Mouse (Mus musculus) layer of hippocampus, adult 2 months (tissue): ENCODE data around the gene Rhbdf2. TPM values are rescaled to one million over a fixed set of nuclear protein-coding genes. Genes with fewer than 3 reads are reported as not detected.
"Not testable (repeated sequence)": the region's sequence is repeated elsewhere in the genome, so short reads cannot be mapped to it uniquely, and the experiment has no call there.

Source experiments
- DNase-seq, 2 experiments: peaks; one replicate each; pipeline ENCODE4 v3.0.0; 2022; ENCODE audit warnings: low spot score in 2 of 2
- H3K27ac ChIP-seq: fragments of 200-600 bp; 2 replicates; pipeline ENCODE4 v1.8.1; 2022
- H3K4me3 ChIP-seq: fragments of 200-600 bp; 2 replicates; pipeline ENCODE4 v1.8.1; 2022; ENCODE audit warnings: mild to moderate bottlenecking
- CTCF ChIP-seq: fragments of 200-600 bp; conservative IDR thresholded peaks from 2 replicates; pipeline ENCODE4 v1.8.1; 2022; ENCODE audit warnings: antibody characterized with exemption, mild to moderate bottlenecking, moderate library complexity
- total RNA-seq, 2 experiments: library from RNA; stranded (reverse); gene quantifications; 2 replicates each; pipeline ENCODE4 v1.2.3; 2021

Rhbdf2 gene
- total RNA-seq, 2 experiments from 2014 or later = 1.4 to 1.6 TPM

GRCm38 (mm10) chr11:116617641-116618040, 9.2 kb downstream of the Rhbdf2 start:
- Histone ChIP-seq H3K27ac (no peak overlapping the region), H3K4me3 (no peak overlapping the region)
- no peak for DNase-seq
- TF ChIP-seq CTCF = no peak

- H3K27ac ChIP-seq = peak overlapping the region; percentile 60; the same call in 1 of the 2 replicates
- no peak for TF ChIP-seq CTCF
- no peak overlapping the region for H3K4me3 ChIP-seq
- no peak for DNase-seq
These were observed 10.2 kb downstream of the Rhbdf2 start for GRCm38 (mm10) chr11:116616438-116617118.

GRCm38 (mm10) chr11:116615735-116616437, 10.9 kb downstream of the Rhbdf2 start:
- Histone ChIP-seq H3K4me3 (no peak overlapping the region), H3K27ac (peak overlapping the region; percentile 60; the same call in 1 of the 2 replicates)
- TF ChIP-seq CTCF = peak; percentile 56
- no peak for DNase-seq

GRCm38 (mm10) chr11:116613234-116613633, 13.6 kb downstream of the Rhbdf2 start:
- TF ChIP-seq CTCF = no peak
- DNase-seq = no peak

GRCm38 (mm10) chr11:116612554-116612953, 14.3 kb downstream of the Rhbdf2 start:
- H3K27ac ChIP-seq = no peak overlapping the region
- no peak for DNase-seq
- TF ChIP-seq CTCF = no peak
- H3K4me3 ChIP-seq = no peak overlapping the region

More at GRCm38 (mm10) chr11:116613234-116613633, 13.6 kb downstream of the Rhbdf2 start:
- Histone ChIP-seq H3K4me3 (no peak overlapping the region), H3K27ac (no peak overlapping the region)

GRCm38 (mm10) chr11:116611883-116612282, 14.9 kb downstream of the Rhbdf2 start:
- no peak for TF ChIP-seq CTCF
- Histone ChIP-seq H3K4me3 (no peak overlapping the region), H3K27ac (no peak overlapping the region)
- DNase-seq = no peak

- not testable (repeated sequence) for H3K4me3 ChIP-seq, DNase-seq, H3K27ac ChIP-seq
These were observed 15.7 kb downstream of the Rhbdf2 start for GRCm38 (mm10) chr11:116611168-116611567.

- Histone ChIP-seq H3K4me3 (no peak overlapping the region), H3K27ac (no peak overlapping the region)
- DNase-seq = no peak
- TF ChIP-seq CTCF = no peak
These were observed 16.7 kb downstream of the Rhbdf2 start for GRCm38 (mm10) chr11:116609965-116610630.

GRCm38 (mm10) chr11:116607717-116608116, 19.1 kb downstream of the Rhbdf2 start:
- Histone ChIP-seq H3K27ac (no peak overlapping the region), H3K4me3 (no peak overlapping the region)
- no peak for TF ChIP-seq CTCF
- DNase-seq = no peak

- Histone ChIP-seq H3K4me3 (no peak overlapping the region), H3K27ac (no peak overlapping the region)
- TF ChIP-seq CTCF = no peak
- no peak for DNase-seq
These were observed 22.7 kb downstream of the Rhbdf2 start for GRCm38 (mm10) chr11:116604097-116604496.

- TF ChIP-seq CTCF = peak; percentile 65
- no peak for DNase-seq
- Histone ChIP-seq H3K27ac (no peak overlapping the region), H3K4me3 (no peak overlapping the region)
These were observed 23.5 kb downstream of the Rhbdf2 start for GRCm38 (mm10) chr11:116603339-116603738.

- no peak for DNase-seq
- TF ChIP-seq CTCF = no peak
- Histone ChIP-seq H3K4me3 (no peak overlapping the region), H3K27ac (no peak overlapping the region)
These were observed 24.8 kb downstream of the Rhbdf2 start for GRCm38 (mm10) chr11:116602043-116602442.

- Histone ChIP-seq H3K27ac (no peak overlapping the region), H3K4me3 (no peak overlapping the region)
- no peak for DNase-seq
- TF ChIP-seq CTCF = no peak
These were observed 25.7 kb downstream of the Rhbdf2 start for GRCm38 (mm10) chr11:116601166-116601565.
